Mouse (Mus musculus): ENCODE measurements around the gene Hist2h3c1. TPM values are rescaled to one million over a fixed set of nuclear protein-coding genes. Genes with fewer than 3 reads are reported as not detected.

Gene Hist2h3c1
- total RNA-seq, 1 experiment from 2014 or later = not detected

DNA sequence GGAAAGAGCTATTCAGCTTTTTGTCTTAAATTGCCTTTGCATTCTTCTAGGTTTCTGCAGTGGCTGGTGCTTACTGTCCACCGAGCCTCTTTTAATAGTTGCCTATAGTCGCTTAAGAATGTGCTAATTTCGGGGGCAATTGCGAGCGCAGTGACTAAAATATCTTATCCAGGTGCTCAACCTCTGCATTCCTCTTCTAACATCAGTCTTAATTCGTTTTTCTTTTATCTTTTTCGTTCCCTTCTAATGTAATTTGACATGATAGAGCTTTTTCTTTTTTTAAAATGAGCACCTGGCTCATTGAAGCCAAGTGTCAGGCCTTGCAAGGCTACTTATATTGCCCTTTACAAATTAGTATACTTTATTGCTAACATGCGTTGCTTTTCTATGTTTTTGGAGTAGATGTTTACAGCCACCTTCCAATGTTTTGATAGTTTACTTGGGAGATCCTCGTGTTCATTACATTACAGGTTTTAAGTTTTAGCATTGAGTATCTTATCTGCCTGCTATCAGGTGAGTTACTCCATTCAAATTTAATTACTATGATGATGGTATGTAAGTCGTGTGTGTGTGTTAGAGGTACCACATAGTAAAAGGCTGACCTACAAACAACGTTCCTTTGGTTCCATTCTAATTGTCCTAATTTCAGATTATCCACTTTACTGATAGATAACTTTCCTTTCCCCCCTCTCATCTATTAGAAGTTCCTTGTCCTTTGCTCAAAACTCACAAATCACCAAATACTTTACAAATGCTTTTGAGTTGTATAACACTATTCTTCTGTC is 1.1 kb downstream of the Hist2h3c1 start:
- no peak for ATAC-seq (replicated peaks in 1 of 2; ENCODE audit: insufficient read depth in 1 of 2, low FRiP score in 2 of 2, low TSS enrichment in 1 of 2, low read depth in 1 of 2, poor library complexity in 2 of 2, severe bottlenecking in 2 of 2)

DNA sequence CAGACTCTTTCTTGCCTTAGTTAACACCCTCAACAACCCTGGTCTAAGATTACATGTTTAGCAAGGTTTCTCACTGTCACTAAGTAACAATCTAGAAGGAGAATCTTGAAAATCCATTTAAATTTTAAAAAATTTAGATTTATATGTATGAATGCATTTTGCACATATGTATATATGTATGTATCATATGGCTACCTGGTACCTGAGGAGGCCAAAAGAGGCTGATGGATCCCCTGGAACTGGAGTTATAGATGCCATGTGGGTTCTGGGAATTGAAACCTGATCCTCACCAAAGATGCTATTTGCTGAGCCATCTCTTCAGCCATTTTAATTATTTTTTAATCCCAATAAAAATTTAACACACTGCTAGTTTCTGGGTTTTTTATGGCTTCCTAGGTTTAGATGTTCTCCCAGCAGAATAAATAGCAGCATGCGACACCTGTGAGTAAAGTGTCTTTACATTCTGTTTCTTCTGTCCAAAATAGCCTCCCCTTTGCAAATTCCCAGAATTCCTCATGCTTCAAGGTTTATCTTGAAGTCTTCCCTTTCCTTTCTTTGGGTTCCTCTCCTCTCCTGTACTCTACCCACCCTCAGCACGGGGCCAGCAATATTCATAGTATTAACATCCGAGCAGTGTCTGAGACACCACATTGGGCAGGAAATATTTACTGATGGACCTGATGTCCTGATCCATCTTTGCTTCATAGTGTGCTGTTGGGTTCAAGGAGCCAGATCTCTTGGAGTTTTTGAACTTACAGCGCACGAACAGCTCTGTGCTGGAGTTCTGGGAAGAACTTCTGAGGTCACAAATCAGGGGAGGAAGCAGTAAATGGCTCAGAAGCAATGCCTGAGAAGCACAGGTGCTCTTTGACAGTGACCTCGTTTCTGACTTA is 1.9 kb downstream of the Hist2h3c1 start:
- ATAC-seq (replicated peaks in 1 of 2; ENCODE audit: insufficient read depth in 1 of 2, low FRiP score in 2 of 2, low TSS enrichment in 1 of 2, low read depth in 1 of 2, poor library complexity in 2 of 2, severe bottlenecking in 2 of 2) = no peak

DNA sequence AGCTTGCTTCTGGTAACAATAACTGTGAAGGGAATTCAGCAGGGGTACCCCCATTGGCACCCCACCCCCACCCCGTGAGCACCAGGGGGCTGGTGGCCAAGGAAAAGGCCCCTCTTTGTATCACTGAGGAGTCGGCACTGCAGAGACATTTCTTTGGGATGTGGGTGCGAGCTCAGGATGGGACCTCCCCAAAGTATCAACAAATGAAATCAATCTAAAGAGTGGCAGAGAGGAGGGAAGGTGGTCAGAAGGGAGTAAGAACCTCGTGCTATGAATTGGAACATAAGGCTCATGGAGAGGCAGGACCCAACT is 2.5 kb downstream of the Hist2h3c1 start:
- ATAC-seq (replicated peaks in 1 of 2; ENCODE audit: insufficient read depth in 1 of 2, low FRiP score in 2 of 2, low TSS enrichment in 1 of 2, low read depth in 1 of 2, poor library complexity in 2 of 2, severe bottlenecking in 2 of 2) = no peak

DNA sequence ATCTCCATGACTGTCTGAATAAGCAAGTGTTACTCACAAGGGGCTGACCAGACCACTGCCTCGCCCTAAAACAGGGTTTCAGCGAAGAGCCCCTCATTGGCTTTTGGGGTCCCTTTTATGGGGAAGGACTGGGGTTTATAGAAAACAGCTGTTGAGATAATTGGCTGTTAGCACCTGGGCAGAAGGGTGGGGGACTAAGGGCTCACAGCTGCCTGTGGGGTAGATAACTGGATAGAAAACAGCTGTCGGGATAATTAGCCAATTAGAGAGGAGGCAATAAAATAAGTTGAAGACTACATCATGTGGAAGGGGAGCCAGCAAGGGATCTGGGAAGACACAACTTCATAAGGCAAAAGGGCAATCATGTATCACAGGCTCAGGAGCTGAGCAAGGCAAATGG is 4.4 kb downstream of the Hist2h3c1 start:
- ATAC-seq (replicated peaks in 1 of 2; ENCODE audit: insufficient read depth in 1 of 2, low FRiP score in 2 of 2, low TSS enrichment in 1 of 2, low read depth in 1 of 2, poor library complexity in 2 of 2, severe bottlenecking in 2 of 2) = no peak

DNA sequence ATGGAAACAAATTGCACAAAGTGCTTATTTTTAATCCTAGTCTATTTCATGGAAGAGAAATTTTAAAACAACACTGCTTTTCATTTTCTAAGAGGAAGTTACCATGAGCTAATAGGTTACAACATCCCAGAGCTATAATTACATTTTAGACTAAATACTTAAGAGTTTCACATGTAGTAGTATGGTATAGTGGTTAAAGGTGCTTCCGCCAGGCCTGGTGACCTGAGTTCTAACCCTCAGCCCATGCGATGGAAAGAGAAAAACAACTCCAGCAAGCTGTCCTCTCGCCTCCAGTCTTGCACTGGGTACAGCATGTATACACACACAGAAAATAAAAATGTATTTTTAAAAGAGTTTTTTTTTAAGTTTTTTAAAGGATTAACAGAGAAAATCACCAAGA is 5.3 kb downstream of the Hist2h3c1 start:
- ATAC-seq (replicated peaks in 1 of 2; ENCODE audit: insufficient read depth in 1 of 2, low FRiP score in 2 of 2, low TSS enrichment in 1 of 2, low read depth in 1 of 2, poor library complexity in 2 of 2, severe bottlenecking in 2 of 2) = peak in 1 of 2 experiments; percentile 27; a peak in 1 of 4 replicates

DNA sequence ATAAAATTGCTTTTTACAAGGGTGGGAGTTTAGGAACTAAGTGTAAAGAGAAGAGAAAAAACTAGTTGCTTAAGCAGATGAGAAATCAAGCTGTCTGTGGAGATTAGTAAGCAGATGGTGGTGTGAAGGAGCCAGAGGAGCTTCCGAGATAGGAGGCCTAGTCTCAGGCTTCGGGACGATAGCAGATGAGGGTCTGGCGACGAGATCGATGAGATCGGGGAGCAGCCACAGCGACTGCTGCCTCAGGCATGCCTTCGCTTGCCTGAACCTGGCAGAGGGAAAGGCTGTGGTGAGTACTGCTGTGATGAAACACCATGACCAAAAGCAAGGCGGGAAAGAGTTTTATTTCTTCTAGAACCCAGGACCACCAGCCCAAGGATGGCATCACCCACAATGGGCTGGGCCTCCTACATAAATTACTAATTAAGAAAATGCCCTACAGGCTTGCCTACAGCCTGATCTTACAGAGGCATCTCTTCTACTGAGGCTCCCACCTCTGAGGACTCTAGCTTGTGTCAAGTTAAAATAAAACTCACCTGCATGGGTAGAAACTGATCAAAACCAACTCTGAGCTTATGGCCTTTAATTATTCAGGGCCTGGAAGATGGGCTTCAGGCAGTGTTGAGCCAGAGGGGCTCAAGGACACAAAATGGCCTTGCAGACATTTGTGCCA is 8.3 kb downstream of the Hist2h3c1 start:
- peak in 1 of 2 experiments; percentile 32; a peak in 1 of 4 replicates for ATAC-seq (replicated peaks in 1 of 2; ENCODE audit: insufficient read depth in 1 of 2, low FRiP score in 2 of 2, low TSS enrichment in 1 of 2, low read depth in 1 of 2, poor library complexity in 2 of 2, severe bottlenecking in 2 of 2)

DNA sequence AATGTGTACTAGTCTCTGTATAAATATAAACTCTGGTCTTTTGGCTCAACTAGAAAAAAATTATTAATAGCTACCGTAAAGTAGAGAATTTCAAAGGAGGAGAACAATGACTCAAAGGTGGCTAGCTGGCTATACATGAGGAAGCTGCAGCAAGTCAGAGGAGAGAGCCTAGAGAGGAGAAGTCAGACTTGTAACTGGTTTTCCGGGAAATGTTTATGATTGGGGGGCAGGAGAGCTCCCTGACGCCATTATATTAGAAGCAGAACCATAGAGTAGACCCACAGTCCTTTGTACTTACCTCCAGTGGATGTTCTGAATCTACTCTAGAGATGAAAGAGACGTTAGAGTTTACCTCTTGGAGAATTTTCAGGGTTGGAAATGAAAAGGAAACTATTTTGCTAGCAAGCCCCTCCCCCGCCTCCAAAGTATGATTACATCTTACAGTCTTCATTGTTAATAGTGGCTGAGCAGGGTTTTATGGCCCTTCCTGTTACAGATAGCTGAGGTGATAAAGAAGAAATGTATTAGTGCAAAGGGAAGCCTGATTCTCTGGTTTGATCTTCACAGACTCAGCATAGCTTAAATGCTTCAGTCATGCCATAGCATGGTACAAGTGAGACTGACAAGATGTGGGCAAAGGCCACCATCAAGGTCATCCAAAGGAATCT is 9.6 kb downstream of the Hist2h3c1 start:
- ATAC-seq (replicated peaks in 1 of 2; ENCODE audit: insufficient read depth in 1 of 2, low FRiP score in 2 of 2, low TSS enrichment in 1 of 2, low read depth in 1 of 2, poor library complexity in 2 of 2, severe bottlenecking in 2 of 2) = no peak

DNA sequence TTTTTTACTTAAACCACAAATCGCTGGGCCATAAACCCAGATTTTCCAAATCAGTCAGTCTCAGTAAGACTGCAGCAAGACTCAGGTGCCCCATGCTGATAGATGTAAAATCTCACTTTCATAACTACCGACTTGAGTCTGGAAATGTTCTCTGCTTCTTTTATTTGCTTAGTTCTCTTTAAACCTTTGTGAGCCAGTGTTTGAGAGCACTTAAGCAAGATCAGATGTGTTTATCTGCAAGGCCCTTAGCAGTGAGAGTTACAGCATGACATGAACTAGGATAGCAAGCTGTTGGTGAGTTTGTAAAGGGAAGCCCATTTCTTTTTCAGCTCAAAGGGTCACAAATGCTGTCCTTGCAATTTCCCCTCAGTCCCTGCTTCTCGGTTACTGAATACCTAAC is 10.7 kb downstream of the Hist2h3c1 start:
- ATAC-seq (replicated peaks in 1 of 2; ENCODE audit: insufficient read depth in 1 of 2, low FRiP score in 2 of 2, low TSS enrichment in 1 of 2, low read depth in 1 of 2, poor library complexity in 2 of 2, severe bottlenecking in 2 of 2) = no peak

DNA sequence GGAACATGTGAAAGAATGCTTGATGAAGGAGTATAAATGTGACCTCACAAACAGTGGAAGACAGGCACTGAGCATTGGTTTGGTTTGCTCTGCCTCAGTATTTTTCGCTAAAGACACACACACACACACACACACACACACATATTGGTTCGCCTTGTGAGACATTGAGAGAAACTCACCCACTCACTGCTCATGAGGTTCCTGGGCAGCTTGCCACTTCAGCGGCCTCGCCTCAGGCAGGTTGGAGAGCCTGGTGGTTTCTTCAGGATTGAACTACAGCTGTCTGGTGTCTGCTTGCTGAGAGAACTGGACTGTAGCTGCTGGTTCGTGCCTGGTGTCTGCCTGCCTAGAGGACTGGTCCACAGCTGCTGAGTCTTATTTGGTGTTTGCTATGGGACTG is 13.7 kb downstream of the Hist2h3c1 start:
- ATAC-seq (replicated peaks in 1 of 2; ENCODE audit: insufficient read depth in 1 of 2, low FRiP score in 2 of 2, low TSS enrichment in 1 of 2, low read depth in 1 of 2, poor library complexity in 2 of 2, severe bottlenecking in 2 of 2) = no peak

DNA sequence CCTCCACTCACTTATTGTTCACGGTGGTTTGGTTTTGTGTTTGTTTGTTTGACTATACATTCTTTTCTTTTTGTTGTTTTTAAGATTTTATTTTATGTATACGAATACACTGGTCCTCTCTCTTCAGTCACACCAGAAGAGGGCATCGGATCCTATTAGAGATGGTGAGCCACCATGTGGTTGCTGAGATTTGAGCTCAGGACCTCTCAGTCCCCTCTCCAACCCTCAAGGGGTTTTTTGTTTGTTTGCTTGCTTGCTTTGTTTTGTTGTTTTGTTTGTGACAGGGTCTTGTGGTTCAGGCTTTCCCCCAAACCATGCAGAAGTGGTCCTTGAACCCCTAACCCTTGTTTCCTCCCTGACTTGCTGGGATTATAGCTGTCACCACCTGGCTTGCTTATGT is 15.1 kb downstream of the Hist2h3c1 start:
- no peak for ATAC-seq (replicated peaks in 1 of 2; ENCODE audit: insufficient read depth in 1 of 2, low FRiP score in 2 of 2, low TSS enrichment in 1 of 2, low read depth in 1 of 2, poor library complexity in 2 of 2, severe bottlenecking in 2 of 2)

DNA sequence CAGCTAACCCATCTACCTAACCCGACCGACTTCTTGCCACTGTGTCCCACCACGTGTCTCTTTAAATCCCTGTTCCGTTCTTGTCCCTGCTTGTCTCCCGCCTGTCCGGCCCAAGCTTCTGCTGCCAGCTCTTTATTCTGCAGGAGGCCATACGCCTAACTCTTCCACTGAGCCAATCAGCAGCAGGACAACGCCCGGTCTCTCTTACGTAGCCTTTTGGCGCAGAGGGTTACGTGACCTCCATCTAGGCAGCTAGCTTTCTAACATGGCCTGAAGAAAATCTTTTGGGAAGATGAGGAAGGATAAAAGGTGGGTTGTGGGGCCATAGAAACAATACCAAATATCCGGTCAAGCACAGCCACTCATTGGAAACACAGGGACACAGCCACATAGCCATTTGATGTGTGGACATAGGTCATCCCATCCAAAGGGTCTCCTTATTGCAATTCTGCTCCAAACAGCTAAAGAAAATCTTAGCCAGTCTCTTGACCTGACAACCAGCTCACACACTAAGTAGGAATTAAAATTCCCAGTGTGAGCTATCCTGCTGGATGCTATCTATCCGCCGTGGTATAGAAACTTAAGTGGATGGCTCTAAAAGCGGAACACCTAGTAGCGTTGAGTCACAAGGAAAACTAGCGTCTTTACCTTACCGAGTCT is 15.9 kb downstream of the Hist2h3c1 start:
- ATAC-seq (replicated peaks in 1 of 2; ENCODE audit: insufficient read depth in 1 of 2, low FRiP score in 2 of 2, low TSS enrichment in 1 of 2, low read depth in 1 of 2, poor library complexity in 2 of 2, severe bottlenecking in 2 of 2) = peak; percentile 61 to 70

DNA sequence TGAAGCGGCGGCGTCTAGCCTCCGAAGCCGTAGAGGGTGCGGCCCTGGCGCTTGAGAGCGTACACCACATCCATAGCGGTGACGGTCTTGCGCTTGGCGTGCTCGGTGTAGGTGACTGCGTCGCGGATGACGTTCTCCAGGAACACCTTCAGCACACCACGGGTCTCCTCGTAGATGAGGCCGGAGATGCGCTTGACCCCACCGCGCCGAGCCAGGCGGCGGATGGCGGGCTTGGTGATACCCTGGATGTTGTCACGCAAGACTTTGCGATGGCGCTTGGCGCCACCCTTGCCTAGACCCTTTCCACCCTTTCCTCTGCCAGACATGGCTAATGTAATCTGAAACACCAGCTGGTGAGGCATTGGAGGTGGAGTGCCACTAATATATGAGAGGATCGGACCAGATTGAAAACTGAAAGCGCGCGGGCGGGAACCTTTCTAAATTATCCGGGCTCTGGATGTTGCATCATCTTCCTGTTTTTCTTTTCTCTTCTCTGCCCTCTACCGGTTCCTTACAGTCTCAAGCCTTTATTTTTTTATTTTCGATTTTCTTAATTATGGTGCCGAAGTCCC is 16.6 kb downstream of the Hist2h3c1 start, which contains the start of gene Hist2h4:
Gene Hist2h4, minus strand, starts transcription at position 333 of the 572 bp plus-strand sequence.
- peak; percentile 87 to 89 for ATAC-seq (replicated peaks in 1 of 2; ENCODE audit: insufficient read depth in 1 of 2, low FRiP score in 2 of 2, low TSS enrichment in 1 of 2, low read depth in 1 of 2, poor library complexity in 2 of 2, severe bottlenecking in 2 of 2)

DNA sequence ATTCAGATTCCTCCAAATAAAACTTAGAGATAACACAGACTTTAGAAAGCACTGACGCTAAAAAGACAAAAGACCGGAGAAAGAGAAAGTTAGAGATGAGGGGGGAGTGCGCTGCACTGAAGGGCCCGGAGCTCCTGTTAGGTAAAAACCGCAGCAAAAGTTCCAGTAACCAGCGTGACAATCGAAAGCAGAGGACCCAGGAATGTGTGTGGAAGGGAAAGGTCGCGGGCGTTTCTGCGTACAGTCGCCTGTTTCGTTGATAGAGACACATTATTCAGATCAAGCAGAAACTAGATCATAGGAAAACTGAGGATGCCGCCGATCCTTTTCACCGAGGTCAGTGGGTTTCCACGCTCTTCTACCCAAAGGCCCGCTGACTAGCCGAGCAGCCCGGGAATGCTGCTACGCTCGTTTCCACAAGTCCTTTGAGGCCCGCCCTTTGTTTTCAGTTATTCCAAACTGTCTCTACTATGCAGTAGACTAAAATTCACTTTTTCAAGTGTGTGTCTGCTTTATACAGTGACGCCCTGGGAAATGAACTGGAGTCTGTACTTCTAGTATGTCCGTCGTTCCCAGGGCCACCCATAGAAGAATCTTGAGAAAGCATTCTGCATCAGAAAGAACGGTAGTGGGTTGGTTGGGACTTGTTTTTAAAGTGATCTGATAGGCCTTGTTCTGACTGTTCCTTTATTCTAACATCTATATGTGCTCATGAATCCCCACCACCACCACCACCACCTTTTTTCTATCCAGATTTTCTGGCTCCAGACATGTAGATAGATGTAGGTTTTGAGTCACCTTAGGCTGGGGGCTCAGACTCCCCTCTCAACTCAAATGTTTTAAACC is 17.3 kb downstream of the Hist2h3c1 start:
- peak; percentile 19 to 27; a peak in 3 of 4 replicates for ATAC-seq (replicated peaks in 1 of 2; ENCODE audit: insufficient read depth in 1 of 2, low FRiP score in 2 of 2, low TSS enrichment in 1 of 2, low read depth in 1 of 2, poor library complexity in 2 of 2, severe bottlenecking in 2 of 2)

DNA sequence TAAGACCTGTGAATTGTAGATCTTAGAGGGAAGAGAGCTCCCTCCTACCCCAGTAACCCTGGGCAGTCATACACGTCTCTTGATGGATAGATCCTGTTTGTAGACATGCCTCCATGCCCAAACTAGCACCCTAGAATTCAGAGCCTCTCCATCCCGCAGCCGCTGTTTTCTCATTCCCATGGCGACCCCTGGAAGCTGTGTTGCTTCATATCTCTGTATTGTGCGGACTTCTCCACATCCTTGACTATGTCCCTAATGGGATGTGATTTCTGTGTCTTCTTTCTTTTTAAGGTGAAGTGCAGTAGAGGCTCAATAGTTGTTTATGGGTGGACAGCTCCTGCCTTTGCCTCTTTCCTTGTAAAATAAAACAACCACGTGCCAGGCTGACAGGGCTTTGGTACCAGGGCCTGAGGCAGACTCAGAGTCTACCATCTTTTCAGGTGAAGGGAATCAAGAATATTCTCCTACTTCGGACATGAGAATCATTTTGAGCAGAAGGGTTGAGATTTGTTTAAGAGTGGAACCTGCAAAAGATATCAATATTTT is 18.0 kb downstream of the Hist2h3c1 start:
- no peak for ATAC-seq (replicated peaks in 1 of 2; ENCODE audit: insufficient read depth in 1 of 2, low FRiP score in 2 of 2, low TSS enrichment in 1 of 2, low read depth in 1 of 2, poor library complexity in 2 of 2, severe bottlenecking in 2 of 2)

DNA sequence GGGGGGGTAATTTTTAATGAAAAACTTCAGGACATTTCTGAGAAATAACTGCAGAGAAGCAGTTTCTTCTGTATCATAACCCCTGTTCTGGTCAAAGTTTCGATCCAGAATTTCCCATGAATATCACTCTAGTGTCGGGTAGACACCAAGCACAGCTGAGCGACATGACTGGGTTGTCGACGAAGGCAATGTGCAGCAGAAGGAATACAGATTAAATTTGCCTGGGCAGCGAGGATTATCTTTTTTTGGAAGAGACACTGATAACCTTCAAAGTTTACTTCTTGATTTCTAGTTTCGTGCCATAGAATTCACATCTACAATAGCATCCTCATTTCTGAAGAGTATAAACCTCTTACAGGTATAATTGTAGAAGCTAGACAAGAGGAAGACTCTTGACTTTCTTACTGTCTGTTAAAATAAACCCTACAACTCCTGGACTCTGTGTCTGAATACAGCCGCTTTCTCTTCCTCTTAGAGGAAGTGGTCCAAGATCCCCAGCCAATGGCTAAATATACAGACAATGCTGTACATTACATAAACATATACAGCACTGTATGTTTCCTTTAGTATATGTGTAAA is 19.7 kb downstream of the Hist2h3c1 start:
- ATAC-seq (replicated peaks in 1 of 2; ENCODE audit: insufficient read depth in 1 of 2, low FRiP score in 2 of 2, low TSS enrichment in 1 of 2, low read depth in 1 of 2, poor library complexity in 2 of 2, severe bottlenecking in 2 of 2) = no peak
